Mouse (Mus musculus) neural tube, embryonic 11.5 days (tissue): Measurements from ENCODE around the gene Csrnp1. TPM values are rescaled to one million over a fixed set of nuclear protein-coding genes. Genes with fewer than 3 reads are reported as not detected.

Experiments used
- ATAC-seq: fragments of 200-750 bp; cut with Nextera tagmentation; 2 replicates; pipeline ENCODE4 v1.8.0; 2017; ENCODE audit warnings: moderate number of reproducible peaks, mild to moderate bottlenecking, moderate TSS enrichment, moderate library complexity; ENCODE audit not compliant: insufficient read depth, low FRiP score, low TSS enrichment
- DNase-seq: peaks from one replicate; pipeline ENCODE4 v3.0.0-alpha.2; 2015; ENCODE audit warnings: low spot score
- H3K27ac ChIP-seq: fragments of 300-500 bp; sonication (generic); 2 replicates; pipeline ENCODE4 v1.5.1; 2014; ENCODE audit warnings: low read depth, mild to moderate bottlenecking, low read length
- H3K27me3 ChIP-seq: fragments of 300-500 bp; sonication (generic); 2 replicates; pipeline ENCODE4 v1.6.1; 2014; ENCODE audit warnings: mild to moderate bottlenecking, low read length, mixed read lengths; ENCODE audit not compliant: control insufficient read depth, insufficient read depth
- H3K36me3 ChIP-seq: fragments of 300-500 bp; sonication (generic); 2 replicates; pipeline ENCODE4 v1.6.1; 2014; ENCODE audit warnings: mild to moderate bottlenecking, low read length, moderate library complexity, mixed read lengths; ENCODE audit not compliant: control insufficient read depth, insufficient read depth
- H3K4me1 ChIP-seq: fragments of 300-500 bp; sonication (generic); 2 replicates; pipeline ENCODE4 v1.6.1; 2014; ENCODE audit warnings: low read length, mixed read lengths; ENCODE audit not compliant: control insufficient read depth, insufficient read depth
- H3K4me2 ChIP-seq: fragments of 300-500 bp; sonication (generic); 2 replicates; pipeline ENCODE4 v1.6.1; 2014; ENCODE audit warnings: low read depth, mild to moderate bottlenecking, moderate library complexity
- H3K4me3 ChIP-seq: fragments of 300-500 bp; sonication (generic); 2 replicates; pipeline ENCODE4 v1.5.1; 2014; ENCODE audit warnings: low read depth, low read length
- H3K9ac ChIP-seq: fragments of 300-500 bp; sonication (generic); 2 replicates; pipeline ENCODE4 v1.6.1; 2014; ENCODE audit warnings: mild to moderate bottlenecking, low read length
- H3K9me3 ChIP-seq: fragments of 300-500 bp; sonication (generic); 2 replicates; pipeline ENCODE4 v1.6.1; 2016; ENCODE audit warnings: low read length; ENCODE audit not compliant: control insufficient read depth
- whole genome bisulfite sequencing: fragments of 180-500 bp; shearing (Covaris S2); extraction: QIAGEN DNeasy Blood & Tissue Kit; methylation state at CpG from one replicate; pipeline ENCODE4 v1.1.7; 2014; 5-methylcytosine and 5-hydroxymethylcytosine counted together
- polyA plus RNA-seq: library from polyadenylated mRNA; unstranded; fragments of >200 nt; fragmentation: Nextera tagmentation; extraction: Ambion mirVana; gene quantifications from 2 replicates; pipeline ENCODE4 v1.2.1, GENCODE M21; 2014

The Csrnp1 gene
- 1.3 and 1.6 TPM in 2 replicates for polyA plus RNA-seq

- no peaks in the 10 kb centered on the region for H3K9me3 ChIP-seq
- 6% methylated on average over 14 of the region's 14 CpGs for WGBS
- peak within 1 kb of the TSS; percentile 93 for H3K4me2 ChIP-seq
- DNase-seq (peak; percentile 49), ATAC-seq (no peak)
- H3K9ac ChIP-seq = peak within 1 kb of the TSS; percentile 56
- no peak within 1 kb of the TSS for H3K27ac ChIP-seq
- peaks cover 8% of the 10 kb centered on the region for H3K27me3 ChIP-seq
- no peaks in the 10 kb centered on the region for H3K36me3 ChIP-seq
- peaks cover 30% of the 10 kb centered on the region for H3K4me1 ChIP-seq
- H3K4me3 ChIP-seq = peak within 1 kb of the TSS; percentile 56
These were observed at the start of gene Csrnp1 for GRCm38 (mm10) chr9:119984536-119985011. Gene Csrnp1, minus strand, starts transcription at chr9:119984658.

- WGBS = 93% methylated on average over 6 of the region's 6 CpGs
- Histone ChIP-seq H3K27me3 (no peaks in the 10 kb centered on the region), H3K4me1 (no peaks in the 10 kb centered on the region), H3K36me3 (no peaks in the 10 kb centered on the region), H3K4me3 (no peak overlapping the region), H3K27ac (no peak overlapping the region), H3K4me2 (no peak overlapping the region), H3K9me3 (no peaks in the 10 kb centered on the region), H3K9ac (no peak overlapping the region)
- DNase-seq = no peak
- no peak for ATAC-seq
These were observed 48.3 kb upstream of the Csrnp1 start for GRCm38 (mm10) chr9:120032710-120033109.

- 90% methylated on average over 10 of the region's 10 CpGs for WGBS
- Histone ChIP-seq H3K9ac (no peak overlapping the region), H3K4me2 (no peak overlapping the region), H3K4me1 (no peaks in the 10 kb centered on the region), H3K27ac (no peak overlapping the region), H3K27me3 (no peaks in the 10 kb centered on the region), H3K9me3 (no peaks in the 10 kb centered on the region), H3K4me3 (no peak overlapping the region), H3K36me3 (no peaks in the 10 kb centered on the region)
- DNase-seq (no peak), ATAC-seq (no peak)
These were observed 46.0 kb upstream of the Csrnp1 start for GRCm38 (mm10) chr9:120030421-120030820.

- no peak overlapping the region for H3K27ac ChIP-seq
- ATAC-seq (no peak), DNase-seq (no peak)
- no peak overlapping the region for H3K4me3 ChIP-seq
- WGBS = 90% methylated on average over 6 of the region's 6 CpGs
- no peaks in the 10 kb centered on the region for H3K27me3 ChIP-seq
- H3K36me3 ChIP-seq = no peaks in the 10 kb centered on the region
- H3K9ac ChIP-seq = no peak overlapping the region
- H3K4me1 ChIP-seq = no peaks in the 10 kb centered on the region
- no peaks in the 10 kb centered on the region for H3K9me3 ChIP-seq
- no peak overlapping the region for H3K4me2 ChIP-seq
These were observed 45.4 kb upstream of the Csrnp1 start for GRCm38 (mm10) chr9:120029880-120030279.

GRCm38 (mm10) chr9:120027401-120028151, 43.1 kb upstream of the Csrnp1 start:
- H3K4me2 ChIP-seq = no peak overlapping the region
- 31% methylated on average over 14 of the region's 14 CpGs for WGBS
- H3K27ac ChIP-seq = no peak overlapping the region
- ATAC-seq (0 out of 2 replicates have a peak, but pooled peaks have one; percentile 38), DNase-seq (peak; percentile 31)
- H3K36me3 ChIP-seq = no peaks in the 10 kb centered on the region
- no peaks in the 10 kb centered on the region for H3K4me1 ChIP-seq
- no peaks in the 10 kb centered on the region for H3K27me3 ChIP-seq
- no peaks in the 10 kb centered on the region for H3K9me3 ChIP-seq
- H3K9ac ChIP-seq = no peak overlapping the region; the same call in 1 of the 2 replicates
- no peak overlapping the region for H3K4me3 ChIP-seq

GRCm38 (mm10) chr9:120024625-120025024, 40.2 kb upstream of the Csrnp1 start:
- Histone ChIP-seq H3K9ac (no peak overlapping the region), H3K27ac (no peak overlapping the region), H3K4me2 (no peak overlapping the region), H3K27me3 (no peaks in the 10 kb centered on the region), H3K4me1 (no peaks in the 10 kb centered on the region), H3K36me3 (no peaks in the 10 kb centered on the region), H3K9me3 (no peaks in the 10 kb centered on the region), H3K4me3 (no peak overlapping the region)
- ATAC-seq (no peak), DNase-seq (no peak)
- WGBS = 77% methylated on average over 5 of the region's 5 CpGs

GRCm38 (mm10) chr9:120024171-120024570, 39.7 kb upstream of the Csrnp1 start:
- no peak for DNase-seq
- H3K27me3 ChIP-seq = no peaks in the 10 kb centered on the region
- no peaks in the 10 kb centered on the region for H3K4me1 ChIP-seq
- ATAC-seq = no peak
- H3K9ac ChIP-seq = no peak overlapping the region
- no peak overlapping the region for H3K27ac ChIP-seq
- H3K9me3 ChIP-seq = no peaks in the 10 kb centered on the region
- whole genome bisulfite sequencing = 87% methylated on average over 10 of the region's 10 CpGs
- H3K36me3 ChIP-seq = no peaks in the 10 kb centered on the region
- H3K4me2 ChIP-seq = no peak overlapping the region
- no peak overlapping the region for H3K4me3 ChIP-seq

GRCm38 (mm10) chr9:120023086-120023811, 38.8 kb upstream of the Csrnp1 start, which contains the start of gene Xirp1:
Gene Xirp1, minus strand, starts transcription at chr9:120023598.
- Histone ChIP-seq H3K9ac (no peak within 1 kb of the TSS), H3K4me1 (no peaks in the 10 kb centered on the region), H3K27me3 (no peaks in the 10 kb centered on the region), H3K4me2 (no peak within 1 kb of the TSS), H3K36me3 (no peaks in the 10 kb centered on the region), H3K27ac (no peak within 1 kb of the TSS), H3K4me3 (no peak within 1 kb of the TSS), H3K9me3 (no peaks in the 10 kb centered on the region)
- 86% methylated on average over 18 of the region's 18 CpGs for WGBS
- DNase-seq = no peak
- no peak for ATAC-seq
